Mouse (Mus musculus) megakaryocyte progenitor cell, adult 5-6 weeks (primary cell): ENCODE measurements around the gene Gm17660. TPM values are rescaled to one million over a fixed set of nuclear protein-coding genes. Genes with fewer than 3 reads are reported as not detected.

Source experiments
- ATAC-seq: replicated peaks from 2 replicates; pipeline ENCODE4 v1.8.0; 2016; ENCODE audit warnings: mild to moderate bottlenecking, moderate TSS enrichment, inconsistent platforms; ENCODE audit not compliant: poor library complexity
- total RNA-seq, 2 experiments: library from RNA; stranded (forward) in 1 of 2; stranded (reverse) in 1 of 2; fragments of 157-497, 149-512 nt in 1 of 2; fragments of 200-1000 nt in 1 of 2; gene quantifications; 2 replicates each; pipeline versions ENCODE4 v1.2.3 to v1.2.4; 2015 to 2017

Gm17660 gene
- total RNA-seq, 2 experiments from 2014 or later, result not detected

DNA sequence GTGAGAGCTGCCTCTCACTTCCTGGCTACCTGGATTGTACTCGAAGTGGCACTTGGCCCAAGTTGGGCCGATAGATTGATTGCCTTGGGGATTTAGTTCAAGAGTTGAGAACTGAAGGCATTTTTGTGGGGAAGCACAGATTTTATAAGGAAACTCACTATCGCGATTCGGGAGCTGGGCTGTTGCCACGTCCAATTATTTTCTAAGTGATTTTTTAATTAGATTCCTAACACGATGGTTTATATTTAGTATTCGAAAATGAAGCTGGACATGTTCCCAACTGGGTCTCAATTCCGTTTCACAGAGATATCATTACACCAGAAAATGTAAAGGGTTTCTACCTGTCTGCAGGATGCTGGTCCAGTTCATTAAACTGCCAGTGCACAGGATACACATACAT is 8.0 kb upstream of the Gm17660 start:
- no peak for ATAC-seq

DNA sequence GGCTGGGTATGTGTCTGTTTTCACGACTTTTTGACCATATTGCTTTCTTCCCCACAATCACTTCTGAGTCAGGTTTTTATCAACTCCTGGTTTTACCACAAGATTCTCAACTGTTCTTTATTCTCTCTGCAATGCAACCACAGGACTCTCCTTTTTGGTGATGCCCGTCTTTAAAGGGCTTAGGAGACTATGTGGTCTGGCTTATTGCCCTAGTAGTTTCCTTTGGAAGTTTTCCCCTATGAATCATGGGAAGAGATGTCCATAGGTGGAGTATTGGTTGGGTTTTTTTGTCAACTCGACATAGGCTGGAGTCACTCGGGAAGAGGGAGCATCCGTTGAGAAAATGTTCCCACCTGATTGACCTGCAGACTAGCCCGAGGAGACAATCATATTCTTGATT is 3.3 kb upstream of the Gm17660 start:
- ATAC-seq, result no peak

DNA sequence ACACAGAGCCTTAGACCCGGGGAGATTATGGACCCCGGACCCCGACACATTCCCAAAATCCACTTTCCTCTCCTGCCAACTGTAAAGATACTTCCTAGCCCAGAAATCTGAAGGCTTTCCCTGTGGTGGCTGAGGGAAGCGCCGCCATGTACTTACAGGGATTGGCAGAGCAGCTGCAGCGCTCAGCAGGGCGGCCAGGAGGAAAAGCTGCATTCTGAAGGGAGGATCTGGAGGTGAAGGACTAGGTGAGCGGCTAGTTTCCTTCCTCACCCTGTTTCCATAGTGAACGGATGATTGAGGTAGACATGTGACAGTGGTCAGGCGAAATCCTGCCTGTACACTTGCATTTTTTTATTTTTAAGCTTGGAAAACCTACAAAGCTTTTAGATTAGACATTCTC is 1.0 kb downstream of the Gm17660 start:
- ATAC-seq, result no peak

DNA sequence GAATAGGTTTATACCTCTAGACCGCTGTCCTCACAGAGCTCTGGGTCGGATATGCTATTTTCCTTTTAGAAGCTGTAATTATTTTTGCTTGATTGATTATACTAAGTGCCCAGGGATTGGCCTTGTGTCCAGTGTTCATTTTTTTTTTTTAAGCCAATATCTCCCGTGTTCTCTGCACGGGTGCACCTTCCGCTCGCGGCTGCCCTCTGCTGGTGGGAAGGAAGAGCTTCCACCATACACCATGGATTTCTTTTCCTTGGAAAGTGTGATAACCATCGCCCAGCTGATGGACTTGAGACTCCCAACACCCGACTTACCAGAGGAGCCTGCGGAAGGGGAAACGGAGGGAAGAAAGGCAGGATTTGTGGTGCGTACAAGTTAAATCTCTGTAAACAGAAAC is 3.0 kb downstream of the Gm17660 start:
- peak; percentile 94 for ATAC-seq

DNA sequence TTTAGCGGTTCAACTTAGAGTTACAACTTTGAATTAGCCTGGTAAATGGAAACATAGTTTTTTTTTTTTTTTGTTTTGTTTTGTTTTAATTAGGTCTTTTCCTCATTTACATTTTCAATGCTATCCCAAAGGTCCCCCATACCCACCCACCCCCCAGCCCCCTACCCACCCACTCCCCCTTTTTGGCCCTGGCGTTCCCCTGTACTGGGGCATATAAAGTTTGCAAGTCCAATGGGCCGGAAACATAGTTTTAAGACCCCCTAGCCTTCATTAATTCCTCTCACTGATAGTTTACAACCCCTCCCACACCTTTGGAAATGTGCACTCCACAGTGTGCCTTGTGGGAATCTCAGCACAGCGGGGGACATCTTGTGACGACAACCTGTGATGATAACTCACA is 3.8 kb downstream of the Gm17660 start:
- ATAC-seq, result no peak

DNA sequence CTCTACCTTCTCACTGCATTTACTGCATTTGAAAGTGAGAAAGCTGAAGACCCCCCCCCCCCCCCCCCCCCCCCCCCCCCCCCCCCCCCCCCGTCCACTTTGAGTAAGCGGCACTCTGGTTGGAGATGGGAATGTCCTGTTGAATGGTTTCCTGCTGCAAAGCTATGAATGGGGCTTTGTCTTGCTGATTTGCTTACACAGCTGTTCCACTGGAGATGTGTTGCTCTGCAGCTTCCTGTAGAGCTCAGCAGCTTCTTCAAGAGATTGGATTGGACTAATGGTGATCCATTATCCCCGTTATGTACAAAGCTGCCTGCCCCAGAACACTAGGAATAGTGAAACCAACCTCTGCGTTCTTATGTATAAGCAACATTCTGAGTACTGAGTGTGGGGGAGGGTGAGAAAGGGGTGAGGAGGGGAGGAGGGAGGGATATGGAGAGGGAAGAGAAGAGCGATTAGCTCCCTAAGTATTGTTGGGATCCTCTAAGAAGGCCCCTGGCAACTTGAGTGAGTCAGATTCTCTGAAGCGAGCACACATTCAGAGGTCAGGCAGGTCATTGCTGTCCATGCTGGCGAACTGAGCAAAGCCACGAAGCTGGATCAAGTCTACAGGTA is 5.0 kb downstream of the Gm17660 start:
- ATAC-seq, result no peak

DNA sequence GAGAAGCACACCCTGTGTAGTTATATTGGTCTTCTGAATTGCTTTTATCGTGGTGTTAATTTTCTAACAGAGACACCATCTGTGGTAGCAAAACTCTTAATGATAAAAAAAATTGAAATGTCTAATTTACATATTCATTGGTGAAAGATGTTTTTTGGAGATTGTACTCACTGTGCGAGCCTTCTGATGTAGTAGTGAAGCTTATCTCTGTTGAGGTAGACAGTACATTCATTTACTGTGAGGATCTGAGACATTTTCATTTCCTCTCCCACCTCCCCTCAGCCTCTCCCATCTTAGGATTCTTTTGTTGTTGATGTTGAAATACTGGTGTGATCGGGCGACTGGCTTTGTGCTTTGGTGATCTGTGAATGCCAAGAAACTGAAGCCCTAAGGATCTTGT is 6.4 kb downstream of the Gm17660 start:
- peak; percentile 33 for ATAC-seq

DNA sequence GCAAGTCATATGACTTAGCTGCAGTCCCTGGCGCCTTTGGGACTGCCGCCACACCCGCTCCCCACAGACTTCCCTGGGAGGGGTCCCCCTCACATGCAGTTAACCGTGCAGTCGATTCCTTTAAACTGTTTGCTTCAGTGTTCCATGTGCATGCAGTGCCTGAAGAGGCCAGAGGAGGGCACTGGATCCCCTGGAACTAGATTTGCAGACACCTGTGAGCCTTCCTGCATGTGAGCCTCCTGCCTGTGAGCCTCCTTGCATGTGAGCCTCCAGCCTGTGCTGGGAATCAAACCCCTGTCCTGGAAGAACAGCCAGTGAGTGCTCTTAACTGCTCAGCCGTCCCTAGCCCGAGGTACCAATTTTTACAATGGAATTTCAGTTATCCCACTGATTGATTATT is 8.7 kb downstream of the Gm17660 start:
- peak; percentile 91 for ATAC-seq

DNA sequence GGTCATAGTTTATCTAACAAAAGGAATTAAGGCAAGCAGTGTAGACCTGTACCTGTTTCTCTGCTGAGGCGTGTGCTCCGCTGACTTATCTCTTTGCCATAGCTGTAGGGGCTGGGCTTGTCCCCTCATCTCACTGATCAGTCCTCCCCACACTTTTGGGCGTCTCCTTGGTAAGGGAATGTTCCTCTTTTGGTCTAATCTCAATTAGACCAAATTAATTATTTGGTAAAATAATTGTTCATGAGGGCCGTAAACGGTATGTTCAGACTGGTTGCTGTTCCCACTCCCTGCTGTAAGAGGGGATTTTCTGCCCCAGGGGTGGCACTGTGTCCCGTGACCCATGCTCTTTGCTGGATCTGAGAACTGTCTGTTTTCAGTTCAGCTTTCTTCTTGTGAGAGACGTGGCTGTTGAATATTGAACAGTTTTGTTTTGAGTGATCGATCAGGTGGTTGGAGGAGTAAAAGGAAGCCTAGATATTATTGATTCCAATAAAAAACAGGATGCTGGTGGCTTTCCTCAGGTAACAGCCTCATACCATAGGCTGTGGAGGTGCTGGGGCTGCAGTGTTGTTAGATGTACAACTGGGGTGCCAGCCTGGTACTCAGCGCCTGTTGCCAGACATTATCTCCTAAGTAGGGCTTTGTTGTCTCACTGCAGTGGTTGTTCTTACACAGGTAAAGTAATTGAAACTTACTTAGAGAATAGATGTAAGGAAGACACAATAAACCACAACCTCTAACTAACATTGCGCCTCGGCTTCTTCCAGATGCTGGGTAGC is 14.4 kb downstream of the Gm17660 start:
- ATAC-seq, result peak; percentile 78

DNA sequence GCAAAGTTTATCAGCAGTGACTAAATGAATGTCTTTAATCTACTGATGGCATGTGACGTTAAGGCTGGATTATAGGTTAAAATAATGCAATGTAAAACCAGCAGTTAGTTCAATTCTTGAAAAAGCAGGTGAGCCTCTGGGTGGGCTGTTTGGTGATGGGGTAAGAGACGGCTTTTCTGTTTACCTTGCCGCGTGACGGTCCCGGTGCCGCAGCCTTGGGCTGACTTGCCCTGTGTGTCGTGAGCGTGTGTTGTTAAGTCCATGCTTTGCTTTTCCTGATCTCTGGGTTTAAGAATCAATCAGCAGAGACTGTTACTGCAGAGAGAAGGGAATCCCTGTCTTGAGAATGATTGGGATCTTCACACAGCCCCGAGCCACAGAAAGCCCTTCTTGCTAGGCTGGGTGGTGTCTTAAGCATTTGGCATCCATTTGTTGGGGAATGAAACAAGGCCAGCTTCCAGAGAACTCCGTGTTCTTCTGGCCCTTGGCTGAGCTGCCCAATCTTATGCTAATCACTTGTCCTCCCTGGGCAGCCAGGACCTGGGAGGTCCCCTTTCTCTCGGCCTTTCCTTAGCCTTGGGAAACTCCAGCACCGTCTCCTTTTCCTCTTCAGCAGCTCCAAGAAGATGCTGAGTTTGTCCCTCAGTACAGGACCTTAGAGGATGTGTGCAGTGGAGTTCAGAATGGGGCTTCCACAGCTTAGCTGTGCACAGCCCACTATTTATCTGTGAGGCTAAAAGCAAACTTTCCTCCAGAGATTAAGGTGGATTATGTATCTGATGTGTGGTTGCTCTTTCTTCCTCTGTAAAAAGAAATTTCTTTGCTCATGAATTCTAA is 15.3 kb downstream of the Gm17660 start:
- ATAC-seq, result peak; percentile 26

DNA sequence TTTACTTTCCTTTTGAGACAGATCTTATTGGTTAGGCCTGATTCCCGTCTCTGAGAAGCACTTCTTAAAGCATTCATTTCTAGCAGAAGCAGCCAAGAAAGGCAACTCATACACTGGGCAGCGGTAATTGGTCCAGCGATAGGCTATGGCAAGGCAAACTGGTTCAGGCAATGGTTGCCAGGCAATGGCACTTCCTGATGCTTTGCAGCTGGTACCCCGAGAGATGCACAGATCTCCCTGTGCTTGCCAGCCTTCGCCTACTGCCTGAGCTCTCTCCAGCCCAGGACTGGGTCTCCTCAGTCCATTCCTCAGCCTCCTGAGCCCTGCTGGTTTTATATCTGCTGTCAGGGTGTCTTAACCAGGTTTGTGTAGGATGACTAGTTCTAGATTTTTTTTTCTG is 17.0 kb downstream of the Gm17660 start:
- ATAC-seq, result no peak

DNA sequence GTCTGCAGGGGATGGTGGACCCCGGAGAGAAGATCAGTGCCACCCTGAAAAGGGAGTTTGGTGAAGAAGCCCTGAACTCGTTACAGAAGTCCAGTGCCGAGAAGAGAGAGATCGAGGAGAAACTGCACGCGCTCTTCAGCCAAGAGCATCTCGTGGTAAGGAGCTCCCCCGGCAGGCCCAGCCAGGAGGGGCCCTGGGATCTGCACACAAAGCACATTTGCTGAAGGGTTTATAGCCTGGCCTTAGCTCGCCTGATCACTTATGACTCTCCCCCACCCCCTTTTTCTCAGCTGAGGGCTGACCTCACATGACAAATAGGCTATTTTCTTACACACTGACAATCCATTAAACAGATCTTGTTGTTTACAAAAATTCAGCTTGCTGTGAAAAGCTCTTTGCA is 17.8 kb downstream of the Gm17660 start:
- no peak for ATAC-seq

DNA sequence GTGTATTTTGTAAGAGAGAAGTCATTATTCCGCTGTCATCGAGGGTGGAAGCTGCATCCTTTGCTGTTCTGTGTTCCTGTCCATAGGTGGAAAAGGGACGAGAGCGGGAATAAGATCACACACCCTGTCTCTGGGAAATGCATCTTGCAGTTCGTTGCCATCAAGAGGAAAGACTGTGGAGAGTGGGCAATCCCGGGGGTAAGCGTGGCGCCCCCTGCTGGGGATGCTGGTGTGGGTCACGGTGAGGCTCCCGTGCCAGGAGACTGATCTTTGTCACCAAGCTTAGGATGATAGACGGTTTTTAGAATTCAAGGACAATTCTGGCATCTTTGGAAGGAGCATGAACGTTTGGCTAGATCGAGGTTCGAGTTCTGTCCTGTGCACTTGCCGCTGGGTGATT is 19.4 kb downstream of the Gm17660 start:
- peak; percentile 43 for ATAC-seq

DNA sequence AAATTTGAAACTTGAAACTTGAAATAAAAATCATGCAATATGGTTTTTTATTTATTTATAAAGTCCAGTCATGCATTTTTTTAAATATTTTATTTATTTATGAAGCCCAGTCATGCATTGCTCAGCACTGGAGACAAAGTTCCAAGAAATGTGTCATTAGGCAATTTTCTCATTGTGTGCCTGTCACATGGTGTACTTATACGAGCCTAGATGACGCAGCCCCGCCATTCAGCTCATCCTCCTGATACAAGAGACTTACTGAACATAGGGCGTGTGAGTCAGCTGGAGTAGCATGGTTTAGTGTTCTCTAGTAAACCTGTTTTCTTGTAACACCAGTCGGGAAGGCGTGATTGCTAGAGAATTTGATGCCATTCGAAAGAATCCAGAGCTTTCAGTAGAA is 21.1 kb downstream of the Gm17660 start:
- no peak for ATAC-seq

DNA sequence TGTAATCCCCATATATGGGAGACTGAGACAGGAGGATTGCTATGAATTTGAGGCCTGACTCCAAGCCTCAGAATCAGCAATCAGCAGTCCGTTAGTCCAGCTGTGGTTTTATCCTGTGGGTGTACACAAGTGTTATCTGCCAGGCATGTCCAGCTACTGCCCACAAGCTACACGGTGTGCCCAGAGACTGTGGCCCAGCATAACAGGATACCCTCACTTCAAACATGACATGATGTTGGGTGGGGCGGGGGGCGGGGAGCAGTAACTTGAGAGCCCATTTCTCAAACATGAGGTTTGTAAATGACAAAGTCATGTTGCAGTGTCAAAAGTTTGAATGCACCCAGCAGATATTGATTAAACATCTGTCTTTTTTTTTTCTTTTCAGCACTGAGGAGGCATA is 21.6 kb downstream of the Gm17660 start:
- no peak for ATAC-seq

DNA sequence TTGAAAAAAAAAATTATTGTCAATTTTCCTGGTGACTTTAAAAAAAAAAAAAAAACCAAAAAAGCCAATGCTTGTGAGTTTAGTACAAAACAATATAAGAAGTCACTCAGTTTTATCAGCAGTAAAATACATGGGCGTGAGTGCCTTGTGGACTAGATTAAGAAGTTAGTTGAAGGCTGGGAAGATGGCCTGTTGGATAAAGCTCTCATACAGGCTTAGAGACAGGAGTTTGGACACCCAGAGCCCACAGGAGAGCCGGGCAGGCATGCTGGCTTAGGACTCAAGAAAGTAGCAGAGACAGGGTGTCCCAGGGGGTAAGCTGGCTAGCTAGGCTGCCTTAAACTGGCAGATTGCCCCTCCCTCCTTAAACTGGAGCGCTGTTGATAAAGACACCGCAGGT is 22.5 kb downstream of the Gm17660 start:
- peak; percentile 69 for ATAC-seq

DNA sequence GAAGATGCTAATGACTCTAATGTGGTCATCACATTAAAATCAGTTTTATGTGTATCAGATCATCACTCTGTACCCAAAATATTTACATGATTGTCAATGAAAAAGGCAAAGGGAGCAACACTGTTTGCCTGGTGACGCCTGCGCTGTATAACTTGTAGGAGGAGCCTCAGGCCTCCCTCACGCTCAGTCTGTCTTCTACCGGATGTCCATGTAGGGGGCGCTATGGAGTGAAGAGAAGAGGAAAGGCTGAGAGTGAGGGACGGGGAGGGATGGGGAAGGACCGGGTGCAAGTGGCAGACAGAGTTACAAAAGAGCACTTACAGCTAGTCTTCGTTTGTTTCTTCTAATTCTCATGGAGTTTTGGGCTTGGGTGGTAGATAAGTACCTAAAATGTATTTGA is 24.5 kb downstream of the Gm17660 start:
- ATAC-seq, result peak; percentile 74

DNA sequence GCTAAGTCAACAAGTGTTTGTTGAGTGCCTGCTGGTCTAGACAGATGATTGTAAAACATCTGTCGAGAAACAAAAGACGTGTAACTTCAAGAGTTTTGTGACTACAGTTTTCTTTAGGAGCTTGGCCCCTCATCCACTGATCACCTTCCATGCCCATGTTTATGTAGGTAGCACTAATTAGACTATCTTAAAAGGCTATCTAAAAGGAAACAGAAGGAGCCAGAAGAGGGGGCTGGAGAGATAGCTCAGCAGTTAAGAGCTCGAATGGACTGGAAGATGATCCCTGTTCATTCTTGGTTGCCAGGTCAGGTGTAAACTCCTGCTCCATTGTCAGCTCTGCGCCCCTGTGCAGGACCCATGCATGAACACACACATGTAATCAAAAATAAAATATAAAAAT is 29.3 kb downstream of the Gm17660 start:
- no peak for ATAC-seq

DNA sequence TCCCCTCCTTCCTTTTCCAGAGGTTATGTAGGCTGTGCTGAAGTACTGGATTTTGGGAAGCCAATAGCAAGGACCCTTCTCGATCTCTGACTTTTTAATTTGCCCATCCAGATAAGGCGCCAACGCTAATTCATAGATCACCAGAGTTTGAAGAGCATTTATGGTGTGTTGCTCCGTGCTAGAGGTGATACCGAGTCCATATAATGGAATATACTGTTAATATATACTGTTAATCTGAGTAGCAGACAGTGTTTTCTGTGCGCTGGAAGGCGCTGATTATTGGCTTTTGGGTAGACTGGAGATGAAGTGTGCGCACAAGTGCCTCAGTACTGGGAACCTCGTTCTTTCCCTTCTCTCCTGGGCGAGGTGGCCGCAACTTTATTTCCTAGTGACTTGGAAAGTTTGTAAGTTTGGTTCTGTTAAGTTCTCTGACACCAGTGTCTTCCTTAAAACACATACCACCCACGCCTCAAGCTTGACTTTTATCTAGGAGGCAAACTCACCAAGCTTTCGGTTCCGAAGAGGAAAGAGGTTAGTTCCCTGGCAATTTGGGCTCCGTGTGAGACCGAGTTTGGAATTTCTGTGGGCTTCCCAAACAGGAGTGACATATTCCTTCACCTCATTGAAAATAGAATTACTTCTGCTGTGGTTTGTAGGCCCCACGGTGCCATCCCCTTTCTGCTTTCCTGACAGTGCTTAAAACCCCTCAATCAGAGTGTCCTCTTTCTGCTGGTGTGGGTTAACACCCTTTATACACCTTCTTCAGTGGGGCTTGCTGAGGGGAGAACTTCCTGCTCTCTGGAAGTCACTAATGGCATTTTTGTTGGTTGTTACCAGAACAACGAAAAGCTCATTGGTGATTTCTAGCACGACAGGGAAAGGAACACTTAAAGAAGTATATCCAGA is 30.0 kb downstream of the Gm17660 start:
- ATAC-seq, result peak; percentile 3

DNA sequence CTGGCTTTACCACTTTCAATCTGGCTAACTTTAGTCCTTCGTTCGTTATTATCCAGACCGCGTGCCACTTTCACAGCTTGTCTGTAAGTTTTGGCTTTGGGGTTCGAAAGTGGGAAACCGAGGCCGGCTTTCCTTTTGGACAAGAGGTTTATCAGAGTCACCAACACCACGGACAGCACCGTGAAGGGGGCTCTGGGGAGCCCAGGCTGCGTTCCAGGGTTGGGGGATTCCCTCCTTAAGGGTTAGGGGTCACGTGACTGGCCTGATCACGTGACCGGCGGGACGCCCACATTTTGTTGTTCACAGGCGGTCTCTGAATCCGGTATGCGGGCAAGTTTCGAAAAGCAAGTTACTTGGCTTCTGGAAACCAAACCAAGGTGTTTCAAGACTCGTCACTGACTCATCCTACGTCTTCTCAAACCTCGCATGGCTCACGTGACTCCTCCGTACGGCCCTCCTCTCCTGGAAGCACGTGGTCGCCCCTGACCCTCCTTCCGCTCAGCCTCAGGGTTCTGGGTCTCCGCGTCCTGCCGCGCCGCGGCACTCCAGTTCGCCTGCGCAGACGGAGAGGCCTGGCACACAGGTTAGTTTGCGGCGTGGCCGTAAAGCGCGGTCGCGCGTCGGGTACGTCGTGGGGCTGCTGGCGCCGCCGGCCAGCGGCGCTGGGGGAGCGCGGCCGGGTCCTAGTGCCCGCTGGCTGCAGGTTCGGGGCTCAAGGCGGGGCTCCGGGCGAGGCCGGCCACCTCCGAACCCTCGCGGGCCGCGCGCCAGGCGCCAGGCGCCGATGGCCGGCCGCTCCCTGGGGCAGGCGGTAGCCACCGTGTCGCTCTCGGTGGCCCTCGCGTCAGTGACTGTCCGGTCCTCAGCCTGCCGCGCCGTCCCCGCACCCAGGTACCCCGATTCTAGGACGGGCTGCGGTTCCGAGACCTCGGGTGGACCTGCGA is 30.9 kb downstream of the Gm17660 start, which contains the start of gene Nudt9:
Nudt9 (plus strand) TSS at position 51 of the 944 bp plus-strand sequence.
- ATAC-seq, result peak; percentile 90
